Mouse (Mus musculus) erythroblast, embryonic 14.5 days (primary cell): ENCODE measurements around the gene Tmem59l.

Experiments
- GATA1 ChIP-seq: IDR thresholded peaks from 2 replicates; pipeline ENCODE4 v1.6.1; 2012; ENCODE audit warnings: low read length, inconsistent platforms, mixed read lengths
- TAL1 ChIP-seq: IDR thresholded peaks from 3 replicates; pipeline ENCODE4 v1.6.1; 2012; ENCODE audit warnings: low read length, inconsistent platforms, mixed read lengths

DNA sequence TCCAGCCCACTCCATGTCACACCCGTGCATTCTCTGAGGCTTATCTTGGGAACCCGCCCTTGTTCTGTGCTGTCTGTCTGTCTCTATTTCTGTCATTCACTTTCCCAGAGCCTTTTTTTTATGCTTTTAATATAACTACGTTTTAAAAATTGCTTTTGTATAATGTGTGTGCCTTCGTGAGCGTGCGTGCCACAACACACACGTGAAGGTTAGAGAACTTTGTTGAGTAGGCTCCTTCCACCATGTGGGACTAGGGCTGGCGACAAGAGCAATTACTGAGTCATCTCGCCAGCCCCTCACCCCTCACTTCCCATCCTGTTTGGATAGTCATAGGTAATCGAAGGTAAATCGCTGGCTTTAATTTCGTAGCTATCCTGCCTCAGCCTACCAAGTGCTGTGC lies 15.4 kb upstream of the Tmem59l start:
- TF ChIP-seq TAL1 (no peak), GATA1 (no peak)
